Mouse (Mus musculus) kidney, embryonic 15.5 days (tissue): ENCODE results near the gene Smim24. TPM values are rescaled to one million over a fixed set of nuclear protein-coding genes. Genes with fewer than 3 reads are reported as not detected.

ENCODE experiments used
- ATAC-seq: fragments of 200-750 bp; cut with Nextera tagmentation; replicated peaks from 2 replicates; pipeline ENCODE4 v1.8.0; 2017; ENCODE audit warnings: moderate TSS enrichment; ENCODE audit not compliant: low FRiP score
- H3K27ac ChIP-seq: fragments of 300-500 bp; sonication (generic); 2 replicates; pipeline ENCODE4 v1.5.1; 2015; ENCODE audit warnings: mild to moderate bottlenecking, inconsistent platforms
- H3K27me3 ChIP-seq: fragments of 300-500 bp; sonication (generic); 2 replicates; pipeline ENCODE4 v1.6.1; 2015; ENCODE audit warnings: inconsistent platforms
- H3K36me3 ChIP-seq: fragments of 300-500 bp; sonication (generic); 2 replicates; pipeline ENCODE4 v1.6.1; 2015; ENCODE audit warnings: inconsistent platforms
- H3K4me1 ChIP-seq: fragments of 300-500 bp; sonication (generic); 2 replicates; pipeline ENCODE4 v1.6.1; 2015; ENCODE audit warnings: inconsistent platforms
- H3K4me2 ChIP-seq: fragments of 300-500 bp; sonication (generic); 2 replicates; pipeline ENCODE4 v1.6.1; 2015; ENCODE audit warnings: moderate library complexity, mild to moderate bottlenecking, inconsistent platforms
- H3K4me3 ChIP-seq: fragments of 300-500 bp; sonication (generic); replicated peaks from 2 replicates; pipeline ENCODE4 v1.5.1; 2015; ENCODE audit warnings: mild to moderate bottlenecking, inconsistent platforms
- H3K9ac ChIP-seq: fragments of 300-500 bp; sonication (generic); 2 replicates; pipeline ENCODE4 v1.6.1; 2015; ENCODE audit warnings: mild to moderate bottlenecking, inconsistent platforms
- H3K9me3 ChIP-seq: fragments of 300-500 bp; sonication (generic); replicated peaks from 2 replicates; pipeline ENCODE4 v1.6.1; 2016; ENCODE audit warnings: inconsistent platforms
- WGBS: fragments of 180-500 bp; shearing (Covaris S2); methylation state at CpG from one replicate; pipeline ENCODE4 v1.1.7; 2015; ENCODE audit warnings: mixed read lengths; 5-methylcytosine and 5-hydroxymethylcytosine counted together
- polyA plus RNA-seq: library from polyadenylated mRNA; unstranded; fragments of >200 nt; fragmentation: Nextera tagmentation; extraction: Ambion mirVana; gene quantifications from 2 replicates; pipeline ENCODE4 v1.2.1, GENCODE M21; 2015

Smim24 gene
- polyA plus RNA-seq = 26.0 and 29.4 TPM in 2 replicates

DNA sequence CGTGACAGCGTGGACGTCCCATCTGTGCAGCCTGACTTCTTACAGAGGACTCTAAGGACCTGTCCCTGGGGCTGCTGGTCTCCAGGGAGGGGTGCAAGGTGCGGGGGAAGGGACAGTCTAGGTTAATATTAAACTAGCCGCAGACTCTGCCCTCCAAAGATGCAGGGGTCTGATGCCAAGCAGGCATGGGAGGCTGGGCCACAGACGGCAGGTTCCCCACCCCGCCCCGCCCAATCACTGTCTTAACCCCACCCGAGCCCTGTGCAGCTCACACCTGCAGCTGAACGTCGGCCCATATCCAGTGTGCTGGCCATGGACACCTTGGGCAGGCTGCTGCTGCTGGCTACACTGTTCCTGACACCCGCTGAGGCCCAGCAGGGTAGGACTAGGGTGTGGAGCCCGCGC lies at the start of gene Smim24:
Gene Smim24 (plus strand): TSS at position 271 of the 405 bp plus-strand sequence.
- WGBS = 53% methylated on average over 14 of the region's 14 CpGs

DNA sequence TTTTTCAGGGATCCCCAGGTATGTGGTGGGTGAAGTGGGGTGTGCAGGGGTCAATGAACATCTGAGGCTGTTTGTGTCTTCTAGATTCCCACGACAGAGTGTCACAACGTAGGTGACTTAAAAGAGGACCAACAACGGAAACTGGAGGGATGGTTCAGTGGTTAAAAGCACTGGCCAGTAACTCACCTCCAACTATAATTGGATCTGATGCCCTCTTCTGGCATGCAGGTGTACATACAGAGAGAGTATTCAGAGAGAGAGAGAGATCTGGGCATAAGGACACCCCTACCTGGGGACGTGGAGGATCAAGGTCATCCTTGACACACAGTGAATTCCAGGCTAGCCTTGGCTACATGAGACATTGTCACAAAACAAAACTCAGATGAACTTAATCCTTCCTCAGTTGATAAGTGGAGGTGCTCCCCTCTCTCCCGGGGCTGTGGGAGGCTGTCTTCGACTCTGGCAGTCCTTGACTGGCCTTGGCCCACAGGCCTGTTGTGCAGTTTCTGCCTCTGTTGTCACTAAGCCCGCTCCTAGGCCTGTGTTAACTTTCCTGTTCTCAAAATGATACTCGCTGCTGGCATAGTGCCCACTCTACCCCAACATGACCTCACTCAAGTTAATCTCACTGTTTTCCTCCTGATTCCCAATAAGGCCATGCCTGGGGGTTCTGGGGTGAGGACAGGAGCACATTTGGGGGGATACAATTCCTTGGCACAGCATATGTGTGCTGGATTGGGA lies 48.3 kb upstream of the Smim24 start:
- no peak for ATAC-seq

More for the DNA sequence above, at the start of gene Smim24:
- Histone ChIP-seq H3K36me3 (peaks cover 23% of the 10 kb centered on the region), H3K27me3 (no peaks in the 10 kb centered on the region), H3K4me1 (peaks cover 48% of the 10 kb centered on the region), H3K27ac (peak within 1 kb of the TSS; percentile 76), H3K9me3 (no peaks in the 10 kb centered on the region), H3K4me3 (peak within 1 kb of the TSS; percentile 36), H3K4me2 (peak within 1 kb of the TSS; percentile 66), H3K9ac (peak within 1 kb of the TSS; percentile 40)
- ATAC-seq = peak; percentile 31

DNA sequence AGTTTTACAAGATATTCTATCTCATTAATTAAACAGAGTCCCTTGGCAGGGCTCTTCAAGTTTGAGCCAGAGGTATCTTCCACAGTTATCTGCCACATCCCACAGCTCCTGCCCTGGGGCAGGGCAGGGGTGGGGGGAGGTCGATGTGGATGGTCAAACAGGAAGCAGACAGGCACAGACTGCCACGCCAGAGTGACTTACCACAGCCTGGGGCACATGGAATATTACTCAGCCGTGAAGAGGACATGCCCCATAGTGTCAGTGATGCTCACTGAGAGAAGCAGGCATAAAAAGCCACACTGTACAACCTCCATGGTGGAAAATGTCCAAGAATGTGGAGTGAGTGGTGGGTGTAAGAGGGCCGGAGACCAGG lies 47.7 kb upstream of the Smim24 start:
- no peak overlapping the region for H3K4me2 ChIP-seq
- H3K4me1 ChIP-seq = peaks cover 58% of the 10 kb centered on the region
- H3K27ac ChIP-seq = no peak overlapping the region
- WGBS = 76% methylated on average over 4 of the region's 4 CpGs
- peaks cover 48% of the 10 kb centered on the region for H3K27me3 ChIP-seq
- ATAC-seq = no peak
- no peak overlapping the region for H3K9ac ChIP-seq
- H3K4me3 ChIP-seq = no peak overlapping the region
- H3K9me3 ChIP-seq = no peaks in the 10 kb centered on the region
- H3K36me3 ChIP-seq = peaks cover 24% of the 10 kb centered on the region

More for the DNA sequence above, 48.3 kb upstream of the Smim24 start:
- Histone ChIP-seq H3K9me3 (no peaks in the 10 kb centered on the region), H3K4me2 (no peak overlapping the region), H3K27me3 (peaks cover 48% of the 10 kb centered on the region), H3K36me3 (peaks cover 24% of the 10 kb centered on the region), H3K4me3 (no peak overlapping the region), H3K27ac (no peak overlapping the region), H3K4me1 (peaks cover 55% of the 10 kb centered on the region), H3K9ac (no peak overlapping the region)
- WGBS = 54% methylated on average over 8 of the region's 8 CpGs

DNA sequence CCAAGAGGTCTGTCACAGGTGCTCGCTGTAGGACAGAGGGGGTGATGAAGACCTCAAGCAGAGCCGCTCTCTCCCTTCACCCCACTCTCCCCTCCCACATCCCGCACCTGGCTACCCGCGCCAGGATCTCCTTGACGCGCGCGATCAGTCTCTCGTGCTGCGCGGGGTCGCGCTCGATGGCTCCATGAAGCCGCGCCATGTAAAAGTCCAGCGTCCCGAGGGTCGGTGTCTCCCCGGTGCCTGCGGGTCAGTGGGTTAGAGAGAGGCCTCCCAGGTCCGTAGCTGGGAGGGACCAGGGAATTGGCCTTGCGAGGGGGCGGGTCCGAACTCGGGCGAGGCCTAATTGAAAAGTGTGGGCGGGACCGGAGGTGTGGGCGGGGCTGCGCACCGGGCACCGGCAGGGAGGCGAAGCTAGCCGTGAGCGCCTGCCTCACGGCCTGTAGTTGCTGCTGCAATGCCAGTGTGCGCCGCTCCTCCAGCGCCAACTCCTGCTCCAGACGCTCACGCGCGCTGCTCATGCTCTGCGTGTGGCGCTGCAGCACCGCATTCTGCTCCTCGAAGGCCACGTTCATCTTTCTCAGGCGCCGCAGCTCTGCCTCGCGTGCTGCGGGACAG lies 46.3 kb upstream of the Smim24 start:
- Histone ChIP-seq H3K27ac (peak overlapping the region; percentile 9; the same call in 1 of the 2 replicates), H3K4me3 (peak overlapping the region; percentile 35), H3K9me3 (no peaks in the 10 kb centered on the region), H3K27me3 (peaks cover 36% of the 10 kb centered on the region), H3K4me1 (peaks cover 54% of the 10 kb centered on the region), H3K9ac (peak overlapping the region; percentile 3; the same call in 1 of the 2 replicates), H3K36me3 (peaks cover 24% of the 10 kb centered on the region), H3K4me2 (peak overlapping the region; percentile 61)
- WGBS = 8% methylated on average over 55 of the region's 55 CpGs
- ATAC-seq = peak; percentile 20

DNA sequence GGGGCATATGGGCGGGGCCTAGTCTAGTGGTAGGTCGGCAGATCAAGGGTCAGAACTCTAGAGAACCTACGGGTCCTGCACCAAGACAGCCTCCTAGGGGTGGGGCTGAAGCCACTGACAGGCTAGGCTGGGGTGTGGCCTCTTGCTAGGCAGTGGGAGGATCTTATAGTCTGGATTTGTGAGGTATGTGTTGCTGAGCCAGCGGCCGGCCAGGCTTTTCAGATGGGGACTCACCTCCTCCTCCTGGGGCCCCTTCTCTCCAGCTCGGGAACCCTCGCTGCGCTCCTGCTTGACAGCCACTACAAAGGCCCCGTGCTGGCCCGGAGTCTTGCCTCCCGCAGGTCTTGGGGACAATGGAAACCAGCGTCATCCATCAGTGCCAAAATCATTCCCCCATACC lies 43.7 kb upstream of the Smim24 start:
- ATAC-seq = no peak
- WGBS = 3% methylated on average over 12 of the region's 12 CpGs
- Histone ChIP-seq H3K4me3 (peak overlapping the region; percentile 84), H3K27me3 (peaks cover 11% of the 10 kb centered on the region), H3K9ac (peak overlapping the region; percentile 80), H3K9me3 (no peaks in the 10 kb centered on the region), H3K4me1 (peaks cover 41% of the 10 kb centered on the region), H3K4me2 (peak overlapping the region; percentile 90), H3K36me3 (peaks cover 24% of the 10 kb centered on the region), H3K27ac (peak overlapping the region; percentile 60)

DNA sequence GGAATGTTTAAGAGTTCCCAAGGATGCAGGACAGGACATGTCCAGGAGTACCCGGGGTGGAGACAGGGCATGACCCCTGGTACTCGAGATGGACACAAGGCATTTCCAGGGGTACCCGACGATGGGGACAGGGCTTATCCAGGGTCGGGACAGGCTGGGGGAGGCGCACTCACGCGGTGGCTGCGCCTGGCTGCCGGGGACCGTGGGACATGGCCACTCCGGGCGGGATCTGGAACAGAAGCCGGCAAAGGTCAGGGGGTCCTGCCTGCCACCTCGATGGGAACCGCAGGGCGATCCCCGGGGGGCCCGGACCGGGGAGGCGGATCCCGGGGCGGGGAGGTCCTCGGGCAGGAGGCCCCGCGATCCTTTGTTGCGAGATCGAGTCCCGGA lies 42.9 kb upstream of the Smim24 start:
- H3K9me3 ChIP-seq = no peaks in the 10 kb centered on the region
- H3K9ac ChIP-seq = peak overlapping the region; percentile 80
- peaks cover 3% of the 10 kb centered on the region; the same call in 1 of the 2 replicates for H3K27me3 ChIP-seq
- H3K36me3 ChIP-seq = peaks cover 24% of the 10 kb centered on the region
- H3K4me1 ChIP-seq = peaks cover 41% of the 10 kb centered on the region
- H3K4me3 ChIP-seq = peak overlapping the region; percentile 84
- peak overlapping the region; percentile 81 for H3K27ac ChIP-seq
- H3K4me2 ChIP-seq = peak overlapping the region; percentile 90
- under 1% methylated on average over 29 of the region's 29 CpGs for WGBS
- ATAC-seq = peak; percentile 31

DNA sequence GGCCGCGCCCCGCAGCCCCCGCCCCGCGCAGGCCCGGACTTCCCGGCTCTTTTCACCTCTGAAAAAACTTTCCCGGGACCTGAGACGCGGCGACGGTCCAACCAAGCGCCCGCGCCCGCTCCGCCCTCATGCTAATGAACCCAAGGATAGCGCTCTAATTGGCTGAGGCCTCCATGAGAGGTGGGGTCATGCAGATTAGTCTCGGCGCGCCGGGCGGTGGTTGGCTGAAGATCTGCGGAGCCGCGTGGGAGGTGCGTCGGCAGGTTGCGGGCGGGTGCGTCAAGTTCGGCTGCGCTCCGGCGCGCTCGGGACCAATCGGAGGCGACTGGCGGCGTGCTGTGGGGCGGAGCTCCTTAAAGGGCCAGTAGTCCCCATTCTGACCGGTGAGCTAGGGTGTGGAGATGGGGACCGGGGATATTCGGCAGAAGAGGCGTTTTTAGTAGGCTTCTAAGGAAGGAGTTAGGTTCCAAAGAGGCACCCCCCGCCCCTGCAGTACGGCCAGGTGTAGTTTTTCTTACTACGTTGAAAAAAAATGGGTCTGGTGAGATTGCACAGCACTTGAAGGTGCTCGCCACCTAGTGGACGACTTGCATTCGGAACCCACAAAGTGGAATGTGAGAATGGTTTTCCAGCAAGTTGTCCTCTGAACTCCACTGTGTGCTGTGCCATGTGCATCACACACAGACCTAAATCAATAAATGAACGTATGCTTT lies 42.3 kb upstream of the Smim24 start, which contains the start of gene Hmg20b:
Gene Hmg20b (minus strand): TSS at position 130 of the 713 bp plus-strand sequence.
- Histone ChIP-seq H3K4me3 (peak within 1 kb of the TSS; percentile 84), H3K27me3 (no peaks in the 10 kb centered on the region), H3K4me2 (peak within 1 kb of the TSS; percentile 90), H3K4me1 (peaks cover 41% of the 10 kb centered on the region), H3K9ac (peak within 1 kb of the TSS; percentile 80), H3K27ac (peak within 1 kb of the TSS; percentile 81), H3K36me3 (peaks cover 22% of the 10 kb centered on the region), H3K9me3 (no peaks in the 10 kb centered on the region)
- under 1% methylated on average over 54 of the region's 54 CpGs for WGBS
- peak; percentile 93 for ATAC-seq

DNA sequence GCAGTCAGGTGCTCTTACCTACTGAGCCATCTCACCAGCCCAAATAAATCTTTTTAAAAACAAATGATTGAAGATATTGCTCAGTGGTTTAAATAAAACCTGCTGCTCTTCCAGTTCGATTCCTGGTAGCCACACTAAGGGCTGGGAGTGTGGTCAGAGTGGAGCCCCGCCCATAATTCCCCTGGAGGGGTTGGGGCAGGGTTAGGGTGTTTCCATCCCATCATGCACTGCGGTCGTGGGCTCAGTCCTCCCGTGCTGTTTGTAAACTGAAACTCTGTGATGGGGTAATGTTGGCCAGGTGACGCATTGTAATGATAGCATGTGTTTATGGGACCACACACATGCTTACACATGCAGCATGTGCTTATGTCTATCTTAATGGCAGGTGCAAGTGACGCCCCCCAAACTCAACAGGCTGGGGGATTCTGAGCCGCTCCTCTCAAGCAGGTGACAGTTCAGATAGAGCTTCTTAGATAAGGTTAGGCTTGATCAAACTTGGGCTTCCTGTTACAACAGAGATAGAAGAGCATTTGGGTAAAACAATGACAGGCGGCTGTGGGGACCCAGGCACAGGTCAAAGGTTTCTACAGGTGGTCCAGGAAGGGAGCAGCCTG lies 41.1 kb upstream of the Smim24 start:
- no peak overlapping the region for H3K9ac ChIP-seq
- WGBS = 28% methylated on average over 9 of the region's 9 CpGs
- H3K4me1 ChIP-seq = peaks cover 38% of the 10 kb centered on the region
- H3K9me3 ChIP-seq = no peaks in the 10 kb centered on the region
- H3K27ac ChIP-seq = no peak overlapping the region
- no peak overlapping the region for H3K4me3 ChIP-seq
- no peak for ATAC-seq
- no peaks in the 10 kb centered on the region for H3K27me3 ChIP-seq
- no peak overlapping the region for H3K4me2 ChIP-seq
- H3K36me3 ChIP-seq = peaks cover 17% of the 10 kb centered on the region

DNA sequence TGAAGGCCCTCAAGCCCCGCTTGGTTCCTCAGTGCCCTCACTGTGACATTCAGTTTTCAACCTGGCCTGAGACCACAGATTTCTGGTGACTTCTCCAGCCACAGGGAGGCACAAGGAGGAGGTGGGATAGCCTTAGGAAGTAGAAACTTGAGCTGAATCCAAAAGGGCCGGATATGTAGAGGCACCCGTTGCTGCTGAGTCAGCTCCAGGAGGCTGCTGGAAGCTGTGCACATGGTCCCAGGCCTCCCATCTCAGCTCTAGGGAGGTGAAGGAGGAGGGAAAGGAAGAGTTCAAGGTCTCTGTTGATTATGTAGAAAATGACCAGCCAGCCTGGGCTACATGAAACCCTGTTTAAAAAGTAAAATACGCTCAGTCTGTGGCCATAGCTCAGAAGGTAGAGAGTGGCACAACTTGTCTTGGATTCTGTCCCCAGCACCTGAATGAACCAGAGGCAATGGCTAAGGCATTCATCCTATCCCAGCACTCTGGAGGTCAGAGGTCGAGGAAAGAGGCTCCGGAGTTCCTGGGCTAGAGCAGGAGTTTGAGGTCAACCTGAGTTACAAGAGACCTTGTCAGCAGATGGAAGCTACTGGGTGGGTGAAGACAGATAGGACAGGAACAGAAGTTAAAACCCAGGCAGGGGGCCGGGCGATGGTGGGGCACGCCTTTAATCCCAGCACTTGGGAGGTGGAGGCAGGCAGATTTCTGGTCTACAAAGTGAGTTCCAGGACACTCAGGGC lies 37.9 kb upstream of the Smim24 start:
- WGBS = 67% methylated on average over 9 of the region's 9 CpGs

DNA sequence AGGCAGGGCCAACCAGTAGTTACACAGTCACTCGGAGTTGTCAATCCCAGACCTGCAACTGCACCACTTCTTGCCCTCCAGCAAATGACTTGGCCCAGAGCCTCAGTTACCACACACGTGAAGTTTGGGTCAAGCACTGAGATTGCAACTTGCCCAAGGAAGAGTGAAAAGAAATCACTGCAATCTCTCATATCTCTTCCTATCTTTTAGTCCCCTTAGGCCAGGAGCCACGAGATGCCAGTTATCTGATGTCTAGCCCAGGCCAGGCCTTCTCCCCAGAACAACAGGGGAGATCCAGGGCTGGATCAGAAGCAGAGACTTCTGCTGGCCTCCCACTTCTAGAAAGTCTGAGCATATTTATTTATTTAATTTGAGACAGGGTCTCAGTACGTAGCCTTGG lies 37.3 kb upstream of the Smim24 start:
- Histone ChIP-seq H3K27me3 (no peaks in the 10 kb centered on the region), H3K9ac (no peak overlapping the region), H3K4me1 (peaks cover 44% of the 10 kb centered on the region), H3K27ac (no peak overlapping the region), H3K36me3 (no peaks in the 10 kb centered on the region), H3K9me3 (no peaks in the 10 kb centered on the region), H3K4me2 (no peak overlapping the region), H3K4me3 (no peak overlapping the region)
- WGBS = 71% methylated on average over 4 of the region's 4 CpGs
- no peak for ATAC-seq

More for the DNA sequence above, 37.9 kb upstream of the Smim24 start:
- Histone ChIP-seq H3K4me1 (peaks cover 39% of the 10 kb centered on the region), H3K27ac (no peak overlapping the region), H3K9me3 (no peaks in the 10 kb centered on the region), H3K9ac (no peak overlapping the region), H3K36me3 (no peaks in the 10 kb centered on the region), H3K27me3 (no peaks in the 10 kb centered on the region), H3K4me3 (no peak overlapping the region), H3K4me2 (no peak overlapping the region)
- ATAC-seq = no peak

DNA sequence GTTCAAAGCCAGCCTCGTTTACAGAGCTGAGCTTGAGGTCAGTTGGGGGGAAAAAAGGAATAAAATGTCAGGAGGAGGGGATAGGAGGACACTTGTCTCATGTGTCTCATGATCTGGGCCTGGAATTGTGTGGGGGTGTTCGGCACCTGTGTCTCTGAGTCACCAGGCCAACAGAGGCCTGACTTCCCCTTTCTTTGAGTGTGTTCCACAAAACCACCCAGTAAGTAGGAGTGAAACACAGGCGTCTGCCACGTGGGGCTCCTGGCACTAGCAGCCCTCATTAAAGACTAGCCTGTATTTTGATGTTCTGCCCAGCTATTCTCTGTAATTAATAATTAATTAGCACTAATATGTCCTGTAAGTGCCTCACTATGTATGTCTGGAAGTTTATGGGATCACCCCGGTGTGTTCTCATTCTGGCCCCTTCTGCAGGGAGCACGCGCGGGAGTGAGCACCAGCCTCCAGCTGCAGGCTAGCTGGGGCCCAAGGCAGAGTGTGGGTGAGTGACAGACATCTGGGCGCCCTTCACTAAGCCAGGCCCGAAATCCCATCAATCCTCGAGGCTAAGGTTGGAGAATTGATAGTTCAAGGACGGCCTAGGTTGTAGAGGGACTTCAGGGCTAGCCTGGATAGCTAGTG lies 36.4 kb upstream of the Smim24 start:
- no peaks in the 10 kb centered on the region for H3K9me3 ChIP-seq
- peaks cover 46% of the 10 kb centered on the region for H3K4me1 ChIP-seq
- no peaks in the 10 kb centered on the region for H3K27me3 ChIP-seq
- peak overlapping the region; percentile 86 for H3K4me3 ChIP-seq
- 0 out of 2 replicates have a peak, but pooled peaks cover 4% of the 10 kb centered on the region for H3K36me3 ChIP-seq
- H3K4me2 ChIP-seq = peak overlapping the region; percentile 99
- peak overlapping the region; percentile 14; the same call in 1 of the 2 replicates for H3K27ac ChIP-seq
- H3K9ac ChIP-seq = no peak overlapping the region
- WGBS = 49% methylated on average over 12 of the region's 12 CpGs
- ATAC-seq = no peak
